Mouse (Mus musculus): Measurements from ENCODE around the gene Plcd4. TPM values are rescaled to one million over a fixed set of nuclear protein-coding genes. Genes with fewer than 3 reads are reported as not detected.
A peak's percentile ranks its signal among the peaks of the same experiment; 100 is the strongest.

Plcd4 gene
- polyA plus RNA-seq, 2 experiments from 2014 or later, result 1.0 to 1.6 TPM

DNA sequence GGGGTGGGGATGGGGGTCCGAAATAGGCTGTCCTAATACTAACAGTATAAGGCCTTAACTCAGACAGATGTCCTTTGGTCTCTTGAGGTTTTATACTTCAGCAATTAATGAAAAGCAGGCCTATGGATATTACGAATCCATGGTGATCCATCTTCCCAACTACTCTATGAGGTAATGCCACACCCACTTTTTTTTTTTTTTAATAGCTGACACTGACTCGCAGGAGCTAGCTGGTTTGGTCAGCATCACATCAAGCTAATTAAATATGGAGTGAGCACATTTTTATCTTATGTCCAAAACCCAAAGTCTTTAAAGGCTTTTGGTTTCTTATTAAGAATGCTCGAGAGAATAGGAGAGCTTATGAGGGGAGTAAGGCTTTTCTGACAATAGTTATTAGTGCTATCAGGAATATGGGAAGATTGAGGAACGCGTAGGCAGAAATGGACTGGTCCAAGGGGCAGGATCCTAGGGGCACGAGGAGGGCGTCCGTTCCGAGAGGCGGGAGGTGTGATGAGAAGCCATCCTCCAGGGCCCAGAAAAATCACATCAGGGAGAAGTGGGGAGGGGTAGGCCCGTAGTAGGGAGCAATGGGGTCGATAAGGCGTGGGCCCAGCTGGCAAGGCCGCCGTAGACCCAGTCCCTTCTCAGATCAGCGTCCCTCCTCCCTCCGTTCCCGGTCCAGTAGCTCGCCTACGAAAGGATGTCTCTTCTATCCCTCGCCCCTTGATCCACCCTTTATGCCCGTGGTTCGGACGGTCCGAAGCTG lies 58.0 kb downstream of the Plcd4 start:
- peak; percentile 13 for ATAC-seq

DNA sequence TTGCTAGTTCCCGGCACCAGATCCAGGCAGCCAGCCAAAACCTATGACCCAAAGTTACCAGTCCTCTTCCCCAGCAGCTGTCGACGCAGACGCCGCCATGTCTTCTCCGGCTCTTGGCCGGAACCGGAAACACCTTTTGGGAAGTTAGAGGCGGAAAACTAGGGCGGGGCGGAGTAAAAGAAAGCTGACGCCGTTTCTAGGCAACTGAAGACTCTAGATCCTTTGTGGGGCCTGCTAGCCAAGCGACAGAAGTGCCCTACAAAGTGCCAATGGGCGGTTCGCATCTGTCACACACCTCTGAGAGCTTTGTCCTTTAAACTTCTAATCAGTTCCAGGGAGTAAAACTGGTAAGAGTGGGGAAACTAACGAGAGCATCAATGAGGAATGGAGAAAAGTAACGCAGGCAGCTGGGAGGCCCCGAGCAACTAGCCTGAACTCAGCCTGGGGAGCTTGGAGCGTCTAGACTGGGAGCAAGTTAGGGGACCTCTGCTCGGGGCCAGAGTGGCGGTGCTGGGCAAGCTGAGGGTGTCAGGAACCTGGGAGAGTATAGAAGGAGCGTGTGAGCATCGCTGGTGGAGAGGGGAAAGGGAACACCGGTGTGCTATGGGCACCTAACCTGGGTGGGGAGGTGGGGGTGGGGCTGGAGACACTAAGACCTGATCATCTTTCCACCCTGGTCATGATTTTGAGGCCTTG lies 58.7 kb downstream of the Plcd4 start, which contains the start of the genes Rnf25 and Stk36:
Rnf25 (minus strand) TSS at position 131 of the 696 bp plus-strand sequence.
Stk36 (plus strand) TSS at position 179 of the 696 bp plus-strand sequence.
- peak; percentile 100 for ATAC-seq

Other genes starting within 250 kb of the Plcd4 start
- gene Tmbim1, start 237.3 kb upstream of the Plcd4 start, polyA plus RNA-seq (2017; shearing (Covaris generic)), result 10 to 100 TPM; 13.1 to 16.1 TPM
- gene Catip, start 180.8 kb upstream of the Plcd4 start, polyA plus RNA-seq (2017; shearing (Covaris generic)), result not detected
- gene Slc11a1, start 167.7 kb upstream of the Plcd4 start, polyA plus RNA-seq (2017; shearing (Covaris generic)), result under 1 TPM; 0.42 to 0.97 TPM
- gene Ctdsp1, start 151.4 kb upstream of the Plcd4 start, polyA plus RNA-seq (2017; shearing (Covaris generic)), result 10 to 100 TPM; 29.9 to 31.9 TPM
- under 1 TPM in 1 of 2 experiments, not detected in 1; 0.13 TPM for gene Vil1, start 133.5 kb upstream of the Plcd4 start, polyA plus RNA-seq (2017; shearing (Covaris generic))
- gene Cnot9, start 36.8 kb upstream of the Plcd4 start, polyA plus RNA-seq (2017; shearing (Covaris generic)), result 10 to 100 TPM; 52.3 to 57.8 TPM
- gene Usp37, start 1.4 kb downstream of the Plcd4 start, polyA plus RNA-seq (2017; shearing (Covaris generic)), result 10 to 100 TPM; 19.6 to 27.0 TPM
- 10 to 100 TPM in 1 of 2 experiments, 1 to 10 TPM in 1; 7.0 to 12.6 TPM for gene Zfp142, start 45.4 kb downstream of the Plcd4 start, polyA plus RNA-seq (2017; shearing (Covaris generic))
- 10 to 100 TPM; 11.1 to 13.4 TPM for gene Bcs1l, start 45.4 kb downstream of the Plcd4 start, polyA plus RNA-seq (2017; shearing (Covaris generic))
- gene Rnf25, start 58.5 kb downstream of the Plcd4 start, polyA plus RNA-seq (2017; shearing (Covaris generic)), result 10 to 100 TPM; 15.6 to 18.1 TPM
- gene Stk36, start 58.6 kb downstream of the Plcd4 start, polyA plus RNA-seq (2017; shearing (Covaris generic)), result under 1 TPM in 1 of 2 experiments, not detected in 1; 0.32 TPM
- gene Ttll4, start 118.9 kb downstream of the Plcd4 start, polyA plus RNA-seq (2017; shearing (Covaris generic)), result 10 to 100 TPM; 11.5 to 14.8 TPM
- gene Cyp27a1, start 170.7 kb downstream of the Plcd4 start, polyA plus RNA-seq (2017; shearing (Covaris generic)), result under 1 TPM in 1 of 2 experiments, not detected in 1; 0.33 TPM
- not detected for gene Prkag3, start 206.3 kb downstream of the Plcd4 start, polyA plus RNA-seq (2017; shearing (Covaris generic))
- gene Wnt6, start 229.0 kb downstream of the Plcd4 start, polyA plus RNA-seq (2017; shearing (Covaris generic)), result not detected
- under 1 TPM in 1 of 2 experiments, not detected in 1; 0.53 TPM for gene Wnt10a, start 248.6 kb downstream of the Plcd4 start, polyA plus RNA-seq (2017; shearing (Covaris generic))